Mouse (Mus musculus) left cerebral cortex, postnatal 10 days (tissue): ENCODE data around the gene Tulp2. TPM values are rescaled to one million over a fixed set of nuclear protein-coding genes. Genes with fewer than 3 reads are reported as not detected.
"Not testable (repeated sequence)": the region's sequence is repeated elsewhere in the genome, so short reads cannot be mapped to it uniquely, and the experiment has no call there.

ENCODE experiments used
- DNase-seq, 2 experiments: peaks; one replicate each; pipeline ENCODE4 v3.0.0; 2021 to 2022; ENCODE audit warnings: low spot score in 2 of 2, mixed read lengths in 1 of 2; ENCODE audit errors: extremely low spot score in 1 of 2
- intact Hi-C: fragments of 180-260 bp; cut with DNase I; formaldehyde crosslinking; loops from one replicate; pipeline ENCODE4 v1.15.1; 2025
- total RNA-seq, 2 experiments: library from RNA; stranded (reverse); gene quantifications; 2 replicates each; pipeline ENCODE4 v1.2.3; 2021

Gene Tulp2
- total RNA-seq, 2 experiments from 2014 or later, result not detected

DNA sequence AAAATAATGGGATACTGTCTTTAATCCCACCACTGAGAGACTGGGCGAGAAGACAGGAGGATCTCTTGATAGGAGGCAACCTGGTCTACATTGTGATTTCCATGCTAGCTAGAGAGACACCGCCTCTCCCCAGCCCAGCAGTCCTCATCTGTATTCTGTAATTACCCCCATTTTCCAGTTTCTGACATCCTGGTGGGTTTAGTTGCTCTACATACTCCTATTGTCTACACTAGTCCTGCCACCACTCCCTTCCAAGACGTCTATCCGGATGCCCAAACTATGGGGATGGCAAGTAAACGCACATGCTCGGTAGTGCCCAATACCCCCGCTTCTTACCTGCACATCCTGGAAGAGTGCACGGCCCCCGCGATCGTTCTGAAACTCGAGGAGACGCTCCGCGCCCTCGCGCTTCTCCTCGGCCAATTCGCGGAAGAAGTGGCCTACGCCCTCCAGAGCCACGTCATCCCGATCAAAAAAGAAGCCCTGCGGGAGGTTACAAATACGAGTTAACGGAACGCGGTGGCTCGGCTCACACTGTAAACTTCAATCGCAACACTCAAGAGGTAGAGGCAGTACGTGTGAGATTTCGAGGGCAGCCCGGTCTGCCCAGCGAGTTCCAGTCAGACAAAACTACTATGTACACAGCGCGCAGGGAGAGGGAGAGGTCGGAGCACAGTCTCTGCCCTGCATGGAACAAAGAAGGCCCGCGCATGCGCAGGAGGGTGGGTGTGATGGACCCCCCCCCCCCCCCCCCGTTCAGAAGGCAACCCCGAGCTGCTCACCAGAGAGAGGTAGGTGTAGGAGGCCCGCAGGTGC lies 22.7 kb upstream of the Tulp2 start:
- intact Hi-C loops, result no loop called here
- peak; percentile 62 to 90 for DNase-seq

DNA sequence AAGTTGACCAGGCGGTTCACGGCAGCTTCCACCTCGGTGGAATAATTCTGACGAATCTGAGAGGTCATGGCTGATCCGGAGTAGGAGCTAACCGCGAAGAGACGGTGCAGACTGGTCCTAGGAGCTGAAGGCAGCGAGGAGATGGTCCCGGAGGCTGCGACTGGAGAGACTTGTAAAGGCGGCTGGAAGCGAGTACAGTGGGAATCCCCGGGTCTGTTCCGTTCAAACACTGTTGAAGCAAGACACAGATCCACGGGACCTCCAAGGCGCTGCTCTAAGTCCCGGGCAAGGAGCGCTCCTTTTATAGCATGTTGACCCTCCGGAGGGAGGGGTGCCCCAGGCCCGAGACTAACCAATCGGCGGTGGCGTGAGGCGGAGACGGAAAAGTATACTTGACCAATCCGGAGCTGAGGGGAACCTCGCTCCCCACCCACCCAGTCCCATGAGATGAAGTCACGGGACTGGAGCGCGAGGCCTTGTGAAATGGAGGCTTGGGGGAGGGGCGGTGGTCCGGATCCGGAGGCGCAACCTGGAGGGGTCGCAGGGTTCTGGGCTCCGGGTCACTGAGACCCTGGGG lies 22.0 kb upstream of the Tulp2 start, which contains the start of gene Ftl1:
Ftl1 (minus strand) TSS at position 321 of the 577 bp plus-strand sequence.
- intact Hi-C loops, result not testable (repeated sequence)
- DNase-seq, result peak; percentile 98 to 99

DNA sequence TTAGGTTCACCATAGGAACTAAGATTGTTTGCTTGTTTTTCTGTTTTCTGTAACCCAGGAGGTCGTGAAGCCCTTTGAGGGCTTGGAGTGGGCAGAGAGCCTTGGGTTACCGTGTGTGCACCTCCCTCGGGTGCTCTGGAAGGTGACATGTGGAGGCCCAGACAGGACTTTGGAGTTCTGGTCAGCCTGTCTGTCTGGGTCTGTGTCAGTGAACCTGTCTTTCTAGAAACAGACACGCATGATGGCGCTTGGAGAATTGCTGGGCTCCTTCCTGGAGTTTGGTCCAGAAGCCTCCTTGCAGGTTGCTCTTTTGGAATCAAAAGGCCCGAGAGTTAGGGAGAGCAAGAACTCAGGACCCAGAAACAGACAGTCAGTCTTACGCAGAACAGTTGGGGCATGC lies 21.3 kb upstream of the Tulp2 start:
- intact Hi-C loops, result no loop called here
- DNase-seq, result no peak

DNA sequence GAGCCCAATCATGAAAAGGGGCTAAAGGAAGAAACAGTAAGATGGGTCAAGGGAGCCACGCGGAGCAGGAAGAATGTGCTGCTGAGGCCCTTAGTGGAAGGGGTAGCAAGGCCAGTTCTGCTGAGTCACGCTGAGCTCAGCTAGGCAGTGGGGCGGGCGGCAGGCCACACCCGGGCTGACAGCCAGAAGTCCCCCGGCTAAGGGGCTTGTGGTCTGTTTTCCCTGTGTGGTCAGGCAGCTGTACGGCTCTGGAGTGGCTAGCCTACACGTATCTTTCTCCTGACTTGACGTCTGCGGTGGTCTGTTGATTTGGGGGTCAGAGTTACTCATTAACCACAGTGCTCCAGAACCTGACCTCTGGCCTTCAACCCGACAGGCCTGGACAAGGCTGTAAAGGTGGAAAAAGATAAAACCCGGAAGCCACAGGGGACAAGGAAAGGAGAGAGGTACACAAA lies 20.8 kb upstream of the Tulp2 start:
- intact Hi-C loops, result no loop called here
- peak in 1 of 2 experiments; percentile 78 for DNase-seq

DNA sequence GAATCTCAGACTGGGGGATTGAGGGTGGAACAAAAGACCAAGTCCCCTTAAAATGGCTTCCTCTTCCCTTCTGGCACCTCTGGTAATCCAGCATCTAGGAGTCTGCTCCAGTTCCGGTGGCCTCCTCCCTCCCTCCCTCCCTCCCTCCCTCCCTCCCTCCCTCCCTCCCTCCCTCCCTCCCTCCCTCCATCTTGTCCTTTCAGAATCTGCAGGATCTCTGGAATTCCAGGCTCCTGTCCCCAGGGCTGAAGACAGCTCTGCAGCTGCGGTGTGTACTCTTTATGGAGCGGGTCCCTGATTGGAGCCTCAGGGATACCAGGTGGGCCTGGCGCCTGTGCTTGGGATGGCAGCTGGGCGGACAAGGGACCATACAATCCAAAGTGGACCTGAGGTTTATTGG lies 20.4 kb upstream of the Tulp2 start:
- DNase-seq, result no peak
- intact Hi-C loops, result no loop called here

DNA sequence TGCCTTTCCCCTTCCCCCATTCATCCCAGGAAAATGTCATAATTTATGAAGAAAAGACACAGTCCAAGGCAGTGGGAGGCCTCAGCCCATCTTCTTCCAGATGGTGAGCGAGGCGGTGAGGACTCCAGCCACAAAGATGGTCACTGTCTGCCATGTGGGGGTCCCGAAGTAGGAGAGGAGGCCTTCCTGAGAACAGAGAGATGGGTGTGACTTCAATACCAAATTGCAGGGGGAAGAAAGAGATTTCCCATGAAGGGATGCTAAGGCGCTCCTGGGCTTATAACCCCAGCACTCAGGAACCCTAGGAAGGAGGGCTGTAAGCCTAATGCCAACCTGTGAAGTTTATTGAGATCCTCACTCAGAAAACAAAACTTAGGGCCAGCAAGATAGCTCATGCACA lies 19.9 kb upstream of the Tulp2 start:
- intact Hi-C loops, result no loop called here
- DNase-seq, result no peak

DNA sequence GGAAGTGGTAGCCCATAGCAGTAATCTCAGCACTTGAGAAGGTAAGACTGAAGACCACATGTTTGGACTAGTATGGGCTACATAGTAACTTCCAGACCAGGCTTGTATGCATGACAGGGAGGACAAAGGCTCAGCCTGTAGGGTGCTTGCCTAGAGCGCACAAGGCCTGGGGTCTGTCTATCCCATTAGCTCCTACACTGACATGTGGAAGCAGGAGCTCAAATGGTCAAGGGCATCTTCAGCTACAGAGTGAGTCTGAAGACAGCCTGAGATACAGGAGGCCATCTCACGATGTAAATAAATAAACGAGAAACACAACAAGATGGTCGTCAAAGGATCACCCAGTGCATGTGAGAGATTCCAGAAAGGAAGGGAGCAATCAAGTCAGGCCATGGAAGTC lies 19.4 kb upstream of the Tulp2 start:
- DNase-seq, result no peak
- intact Hi-C loops, result no loop called here

DNA sequence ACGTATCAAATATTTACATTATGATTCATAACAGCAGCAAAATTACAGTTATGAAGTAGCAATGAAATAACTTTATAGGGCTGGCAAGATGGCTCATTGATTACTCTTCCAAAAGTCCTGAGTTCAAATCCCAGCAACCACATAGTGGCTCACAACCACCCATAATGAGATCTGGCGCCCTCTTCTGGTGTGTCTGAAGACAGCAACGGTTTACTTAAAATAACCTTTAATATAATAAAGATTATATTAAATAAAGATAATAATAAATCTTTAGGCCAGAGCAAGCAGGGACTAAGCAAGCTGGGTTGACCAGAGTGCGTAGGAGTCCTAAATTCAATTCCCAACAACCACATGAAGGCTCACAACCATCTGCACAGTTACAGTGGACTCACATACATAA lies 18.8 kb upstream of the Tulp2 start:
- intact Hi-C loops, DNase-seq: not testable (repeated sequence)

DNA sequence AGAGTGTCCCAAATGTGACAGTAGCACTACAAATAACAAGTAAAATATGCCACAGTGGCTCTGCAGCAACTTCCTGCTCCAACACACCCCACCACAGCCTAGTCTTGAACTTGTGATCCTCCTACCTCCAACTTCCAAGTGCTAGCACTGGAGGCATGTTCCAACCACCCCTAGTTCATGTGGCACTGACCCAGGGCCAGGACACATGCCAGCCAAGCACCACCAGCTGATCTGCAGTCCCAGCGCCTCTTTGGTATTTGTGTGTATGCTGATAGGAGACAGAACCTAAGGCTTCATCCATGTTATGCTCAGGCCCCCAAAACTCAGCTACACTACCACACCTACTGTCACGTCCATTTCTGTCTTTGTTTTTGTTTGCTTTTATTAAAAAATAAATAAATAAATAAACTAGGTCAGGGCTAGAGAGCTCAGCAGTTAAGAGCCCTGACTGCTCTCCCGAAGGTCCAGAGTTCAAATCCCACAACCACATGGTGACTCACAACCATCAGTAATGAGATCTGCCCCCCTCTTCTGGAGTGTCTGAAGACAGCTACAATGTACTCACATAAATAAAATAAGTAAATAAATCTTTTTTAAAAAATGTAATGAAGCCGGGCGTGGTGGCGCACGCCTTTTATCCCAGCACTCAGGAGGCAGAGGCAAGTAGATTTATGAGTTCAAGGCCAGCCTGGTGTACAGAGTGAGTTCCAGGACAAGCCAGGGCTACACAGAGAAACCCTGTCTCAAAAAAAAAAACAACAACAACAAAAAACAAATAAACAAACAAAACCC lies 17.5 kb upstream of the Tulp2 start:
- DNase-seq, result no peak
- intact Hi-C loops, result no loop called here

DNA sequence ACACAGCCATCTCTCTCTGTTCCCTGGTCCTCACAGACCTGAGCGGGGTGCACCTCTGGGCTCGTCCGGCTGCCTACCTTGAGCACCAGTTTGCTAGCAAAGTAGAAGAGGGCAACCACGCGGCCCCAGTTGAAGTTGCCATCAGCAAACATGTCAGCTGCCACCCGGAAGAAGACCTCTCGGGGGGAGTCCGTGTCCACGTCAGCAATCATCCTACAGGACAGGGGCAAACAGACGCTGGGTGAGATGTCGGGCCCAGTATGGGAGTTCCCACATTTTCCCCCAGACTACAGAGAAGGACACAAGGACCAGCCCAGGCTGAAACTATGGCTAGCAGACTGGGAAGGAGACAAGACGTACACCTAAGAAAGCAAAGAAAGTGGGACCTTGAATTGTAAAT lies 16.6 kb upstream of the Tulp2 start:
- intact Hi-C loops, result no loop called here
- no peak for DNase-seq

DNA sequence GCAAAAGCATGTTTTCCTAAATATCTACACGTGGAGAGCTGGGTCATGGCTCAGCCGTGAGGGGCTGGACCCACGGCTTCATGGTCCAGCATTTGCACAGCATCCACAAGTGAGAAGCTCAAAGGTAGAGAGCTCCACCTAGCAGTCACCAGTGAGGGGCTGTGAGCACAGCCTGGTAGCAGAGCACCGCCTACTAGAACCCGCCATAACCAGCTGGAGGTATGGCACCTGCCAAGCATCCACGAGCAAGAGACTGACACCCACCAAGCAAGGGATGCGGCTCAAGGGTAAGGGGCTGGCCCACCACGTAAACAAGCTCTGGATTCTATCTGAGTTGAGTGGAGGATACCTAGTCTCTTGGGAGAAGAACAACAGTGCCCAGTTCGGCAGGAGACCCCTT lies 16.1 kb upstream of the Tulp2 start:
- no peak for DNase-seq
- intact Hi-C loops, result no loop called here

DNA sequence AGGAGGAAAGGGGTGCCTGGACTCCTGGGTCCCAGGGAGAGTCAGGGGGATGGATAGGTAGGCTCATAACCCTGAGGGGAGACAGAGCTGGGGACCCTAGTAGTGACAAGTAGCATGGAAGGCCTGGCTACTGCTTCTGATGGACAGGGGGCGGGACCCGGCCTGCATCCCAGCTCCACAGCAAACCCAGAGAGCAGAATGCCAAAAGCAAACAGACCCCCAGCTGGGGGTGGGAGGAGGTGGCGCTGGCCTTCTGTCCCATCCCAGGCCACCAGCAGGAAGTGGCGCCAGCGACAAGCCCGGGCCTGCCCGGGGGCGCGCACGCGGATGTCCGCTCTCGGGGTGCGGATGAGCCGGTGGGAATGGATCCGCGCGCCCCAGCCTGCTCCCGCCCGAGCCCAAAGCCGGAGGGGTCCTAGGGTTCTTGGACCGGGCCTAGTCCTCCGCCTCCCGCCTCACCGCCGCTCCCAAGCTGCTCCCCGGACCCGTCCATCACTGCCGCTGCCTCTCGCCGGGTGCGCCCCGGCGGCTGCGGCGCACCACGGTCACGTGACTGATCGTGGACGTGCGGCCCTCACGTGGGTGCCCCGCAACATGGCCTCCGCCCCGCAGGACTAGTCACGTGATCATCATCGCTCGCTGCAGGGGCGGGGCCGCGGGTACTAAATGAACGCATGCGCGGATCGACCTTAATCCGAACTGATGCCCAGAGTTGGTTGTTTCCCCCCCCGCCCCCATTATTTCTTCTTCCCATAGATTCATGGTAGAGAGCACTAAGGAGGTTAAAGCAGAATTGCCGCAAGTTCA lies 15.2 kb upstream of the Tulp2 start, which contains the start of gene Bax:
Bax (minus strand) TSS at position 616 of the 807 bp plus-strand sequence.
- intact Hi-C loops, result no loop called here
- DNase-seq, result peak; percentile 95 to 98

DNA sequence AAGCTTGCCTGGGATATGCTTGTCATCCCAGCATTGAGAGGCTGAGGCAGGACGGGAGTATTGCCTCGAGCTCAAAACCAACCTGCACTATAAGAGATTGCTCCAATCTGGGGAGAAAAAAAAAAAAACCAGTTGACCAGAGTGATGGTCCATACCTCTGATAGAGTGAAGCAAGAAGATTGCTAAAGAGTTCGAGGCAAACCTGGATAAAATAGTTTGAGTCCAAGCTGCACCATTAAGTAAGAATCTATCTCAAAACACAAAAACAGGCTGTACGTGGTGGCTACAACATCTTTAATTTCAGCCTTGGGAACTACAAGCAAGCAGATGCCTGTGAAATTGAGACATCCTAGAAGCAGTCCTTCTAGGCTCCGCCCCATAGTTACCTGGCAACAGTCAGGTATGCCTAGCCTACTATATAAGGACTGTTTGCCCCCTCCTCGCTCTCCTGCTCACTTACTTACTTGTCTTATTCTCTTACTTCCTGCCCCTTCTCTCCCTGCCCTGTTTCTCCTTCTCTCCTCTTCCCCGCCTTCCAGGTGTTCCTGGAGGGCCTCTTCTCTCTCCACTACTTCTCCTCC lies 14.5 kb upstream of the Tulp2 start:
- intact Hi-C loops, result no loop called here
- no peak for DNase-seq

DNA sequence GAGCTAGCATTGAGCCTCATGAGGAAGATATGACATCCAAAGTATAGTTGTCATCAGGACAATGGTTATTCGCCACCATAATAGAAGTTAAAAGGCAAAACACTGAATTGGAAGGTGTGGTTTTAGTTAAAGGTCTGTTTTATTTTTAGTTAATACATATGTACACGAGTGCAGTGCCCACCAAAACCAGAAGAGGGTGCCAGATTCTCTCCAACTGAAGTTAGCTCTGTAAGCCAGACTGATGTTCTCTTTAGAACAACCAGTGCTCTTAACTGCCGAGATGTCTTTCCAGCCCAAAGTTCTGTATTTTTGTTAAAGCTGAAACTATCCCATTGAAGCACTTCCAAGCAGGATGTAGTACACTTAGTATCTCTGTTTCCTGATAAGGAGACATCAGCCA lies 10.8 kb upstream of the Tulp2 start:
- intact Hi-C loops, result loop anchor here (10.0 kb wide), 1 partner anchor 214 kb away; the partner anchor contains the start of gene Ntn5
- peak; percentile 70 to 71 for DNase-seq

DNA sequence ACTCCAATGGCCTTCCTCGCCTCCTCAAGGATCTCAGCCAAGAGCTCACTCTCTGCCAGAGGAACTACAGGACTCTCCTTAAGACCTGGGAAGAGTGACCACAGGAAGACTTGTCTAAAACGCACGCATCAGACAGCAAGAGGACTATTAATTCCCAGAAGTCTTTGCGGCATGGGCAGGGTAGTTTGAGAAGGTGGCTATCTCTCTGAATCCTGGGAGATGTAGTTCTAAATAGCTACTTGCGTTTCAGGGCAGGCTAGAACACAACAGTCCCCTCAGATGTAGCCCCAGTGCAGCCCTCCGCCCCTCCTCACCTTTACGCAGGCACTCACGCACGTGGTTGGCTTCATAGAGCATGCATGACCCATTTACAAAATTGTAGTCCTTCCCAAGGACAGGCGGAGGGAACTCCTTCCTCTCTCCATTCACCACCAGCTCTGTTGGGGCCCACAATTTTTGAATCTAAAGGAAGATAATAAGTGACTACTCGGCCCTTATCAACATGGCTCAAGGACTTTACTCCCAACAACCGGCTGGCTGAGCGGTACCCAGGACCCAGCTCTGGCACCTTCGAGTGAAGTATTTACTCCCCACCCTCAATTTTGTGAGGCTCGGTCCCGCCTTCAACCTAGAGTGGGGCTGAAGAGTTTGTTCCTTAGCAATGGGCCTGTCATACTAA lies 6.2 kb upstream of the Tulp2 start:
- intact Hi-C loops, result loop anchor here (5.0 to 10.0 kb wide), 2 partner anchors 47 to 209 kb away; partner anchors contain the start of gene Ntn5

DNA sequence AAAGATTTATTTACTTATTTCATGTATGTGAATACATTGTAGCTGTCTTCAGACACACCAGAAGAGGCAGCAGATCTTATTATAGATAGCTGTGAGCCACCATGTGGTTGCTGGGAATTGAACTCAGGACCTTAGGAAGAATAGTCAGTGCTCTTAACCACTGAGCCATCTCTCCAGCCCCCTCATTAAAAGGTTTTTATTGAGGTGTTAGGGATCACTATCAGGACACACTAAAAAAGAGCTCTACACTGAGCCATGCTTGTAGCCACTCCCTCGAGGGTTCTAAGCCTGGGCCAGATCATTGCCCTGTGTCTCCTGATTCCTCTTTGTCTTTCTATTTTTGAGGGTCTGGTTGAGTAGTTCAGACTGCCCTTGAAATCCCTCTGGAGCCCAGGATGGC lies 5.2 kb upstream of the Tulp2 start:
- no peak for DNase-seq
- intact Hi-C loops, result loop anchor here (5.0 to 10.0 kb wide), 2 partner anchors 46 to 208 kb away; partner anchors contain the start of gene Ntn5

More for the DNA sequence above, 6.2 kb upstream of the Tulp2 start:
- no peak for DNase-seq

DNA sequence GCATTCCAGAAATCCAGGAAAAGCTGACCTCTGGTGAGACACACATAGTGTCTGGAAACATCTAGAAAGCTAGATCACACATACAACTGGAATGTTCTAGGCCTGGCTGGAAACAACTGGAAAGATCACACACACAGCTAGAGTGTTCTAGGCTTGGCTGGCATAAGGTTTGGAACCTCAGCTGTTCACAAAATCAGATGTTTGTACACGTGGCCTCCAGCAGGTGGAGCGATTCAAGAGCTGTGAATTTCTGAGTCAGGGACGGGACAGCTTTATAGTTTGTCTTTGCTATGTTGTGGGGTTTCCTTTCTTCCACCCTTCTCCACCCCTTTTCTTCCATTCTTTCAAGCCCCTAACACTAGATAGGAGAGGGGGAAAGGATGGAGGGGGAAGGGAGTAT lies 4.7 kb upstream of the Tulp2 start:
- intact Hi-C loops, result loop anchor here (5.0 to 10.0 kb wide), 2 partner anchors 45 to 208 kb away; partner anchors contain the start of gene Ntn5
- peak in 1 of 2 experiments; percentile 68 for DNase-seq
